Mouse (Mus musculus): ENCODE measurements around the gene Pcnp.
"Not testable (repeated sequence)": the region's sequence is repeated elsewhere in the genome, so short reads cannot be mapped to it uniquely, and the experiment has no call there.

The Pcnp gene

DNA sequence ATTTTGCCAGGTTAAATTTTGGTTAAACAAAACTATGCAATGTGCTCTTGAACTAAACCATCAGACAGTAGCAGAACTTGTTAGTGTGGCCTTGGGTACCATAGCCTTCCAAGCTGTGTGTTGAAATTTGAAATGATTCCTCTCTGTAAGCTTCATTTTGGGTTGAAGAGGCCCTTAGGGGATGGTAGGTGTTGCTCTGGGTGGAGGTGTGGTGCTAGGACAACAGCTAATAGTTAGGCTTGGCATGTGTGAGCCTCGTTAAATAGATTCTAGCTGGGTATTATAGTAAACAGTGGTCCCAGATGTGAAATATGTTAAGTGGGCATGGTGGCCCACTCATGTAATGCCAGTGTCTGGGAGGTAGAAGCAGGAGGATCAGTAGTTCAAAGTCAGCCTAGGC, 62.3 kb downstream of the Pcnp start:
- DNase-seq (ENCODE audit: low read depth, low spot score), result no peak

DNA sequence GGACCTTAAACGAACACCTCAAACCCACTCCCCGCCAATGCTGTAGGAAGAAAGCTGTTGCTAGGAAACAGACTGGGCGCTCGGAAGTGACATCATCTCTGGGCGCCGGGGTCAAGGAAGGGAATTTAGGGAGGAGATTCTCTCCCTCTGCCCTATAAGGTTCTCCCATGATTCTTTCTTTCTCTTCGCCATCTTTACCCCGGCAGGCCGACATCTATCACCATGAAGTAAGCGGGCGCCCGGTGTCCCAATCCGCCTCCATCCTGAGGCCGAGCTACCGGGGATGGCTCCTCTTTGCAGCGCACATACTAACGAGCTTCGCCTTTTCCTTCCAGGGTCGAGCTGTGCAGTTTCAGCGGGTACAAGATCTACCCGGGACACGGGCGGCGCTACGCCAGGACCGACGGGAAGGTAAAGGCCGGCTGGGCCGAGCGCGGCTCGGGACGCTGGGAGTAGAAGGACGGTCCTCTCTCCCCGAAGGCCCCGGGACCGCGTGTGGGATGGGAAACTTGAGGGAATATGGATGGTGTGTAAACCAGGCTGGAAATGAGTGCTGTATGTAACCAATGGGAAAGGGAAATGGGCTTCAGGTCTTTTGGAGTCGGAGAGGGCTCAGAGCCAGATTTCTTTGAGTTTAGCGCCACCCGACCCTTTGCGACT, 63.2 kb downstream of the Pcnp start, which contains the start of gene Rpl24:
TSS of gene Rpl24 (plus strand) at position 64 of the 660 bp plus-strand sequence.
- DNase-seq (ENCODE audit: low read depth, low spot score), result peak; percentile 95

DNA sequence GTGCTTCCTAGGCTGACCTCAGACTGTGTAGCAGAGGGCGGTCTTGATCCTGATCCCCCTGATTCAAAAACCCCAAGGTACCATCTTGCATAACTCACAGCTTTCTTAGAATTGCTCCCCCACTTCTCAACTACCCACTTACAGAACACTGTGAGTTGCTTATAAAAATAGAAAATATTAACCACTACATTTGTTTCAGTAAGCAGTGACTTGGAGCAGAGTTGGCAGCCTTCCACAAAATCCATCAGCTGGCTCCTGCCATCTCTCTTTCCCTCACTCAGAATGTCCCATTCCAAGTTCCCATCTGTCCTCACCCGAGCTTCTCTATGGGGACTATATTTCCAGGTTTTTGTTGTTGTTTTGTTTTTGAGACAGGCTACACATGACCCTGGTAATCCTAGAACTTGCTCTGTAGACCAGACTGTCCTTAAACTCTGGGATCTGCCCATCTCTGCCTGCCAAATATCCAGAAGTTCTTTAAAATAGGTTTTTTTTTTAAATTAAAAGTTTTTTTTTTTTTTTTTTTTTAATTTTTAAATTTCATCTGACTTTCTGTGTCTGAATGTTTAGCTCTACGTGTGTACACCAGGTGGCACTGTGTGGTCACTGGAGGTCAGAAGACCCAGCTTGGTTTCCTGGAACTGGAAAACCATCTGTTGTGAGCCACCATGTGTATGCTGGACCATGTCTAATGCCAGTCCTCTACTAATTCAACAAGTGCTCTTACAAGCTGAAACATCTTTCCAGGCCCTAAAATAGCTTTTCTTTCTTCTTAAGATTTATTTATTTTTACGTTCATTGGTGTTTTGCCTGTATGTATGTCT, 65.2 kb downstream of the Pcnp start:
- peak; percentile 42 for DNase-seq (ENCODE audit: low read depth, low spot score)

DNA sequence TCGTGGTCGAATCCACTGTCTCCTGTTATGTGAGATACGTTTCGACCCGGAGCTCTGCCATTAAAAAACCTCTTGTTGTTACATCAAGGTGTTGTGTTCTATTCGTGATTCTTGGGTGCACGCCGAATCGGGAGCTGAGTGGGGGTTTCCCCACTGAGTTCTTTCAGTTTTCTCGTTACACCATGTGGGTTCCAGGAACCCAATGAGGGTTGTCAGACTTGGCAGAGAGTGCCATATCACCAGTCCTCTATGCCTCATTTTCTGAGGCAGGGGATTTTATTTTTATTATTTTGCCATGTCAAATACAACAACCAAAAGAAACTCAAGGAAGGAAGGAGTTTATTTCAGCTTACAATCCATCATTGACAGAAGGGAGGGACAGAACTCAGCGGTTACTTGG, 66.5 kb downstream of the Pcnp start:
- not testable (repeated sequence) for DNase-seq (ENCODE audit: low read depth, low spot score)

All from forelimb bud, embryonic 11.5 days (tissue).